Mouse (Mus musculus) lung, adult 2 months (tissue): ENCODE results near the gene Rtraf.

Experiments used
- CTCF ChIP-seq: fragments of 200-500 bp; IDR thresholded peaks from 2 replicates; pipeline ENCODE4 v1.5.1; 2011; ENCODE audit warnings: mild to moderate bottlenecking, low read length, control low read depth; ENCODE audit not compliant: insufficient read depth
- POLR2A ChIP-seq: fragments of 200-500 bp; IDR thresholded peaks from 2 replicates; pipeline ENCODE4 v1.6.1; 2011; ENCODE audit warnings: low read depth, mild to moderate bottlenecking, control low read depth, low read length, borderline replicate concordance; ENCODE audit errors: extremely low read depth

- TF ChIP-seq CTCF (no peak), POLR2A (no peak)
These were observed 1.9 kb upstream of the Rtraf start for GRCm38 (mm10) chr14:19825481-19825880.
